Mouse (Mus musculus): ENCODE measurements around the gene Ctbs.
"Not testable (repeated sequence)": the region's sequence is repeated elsewhere in the genome, so short reads cannot be mapped to it uniquely, and the experiment has no call there.

Ctbs gene

DNA sequence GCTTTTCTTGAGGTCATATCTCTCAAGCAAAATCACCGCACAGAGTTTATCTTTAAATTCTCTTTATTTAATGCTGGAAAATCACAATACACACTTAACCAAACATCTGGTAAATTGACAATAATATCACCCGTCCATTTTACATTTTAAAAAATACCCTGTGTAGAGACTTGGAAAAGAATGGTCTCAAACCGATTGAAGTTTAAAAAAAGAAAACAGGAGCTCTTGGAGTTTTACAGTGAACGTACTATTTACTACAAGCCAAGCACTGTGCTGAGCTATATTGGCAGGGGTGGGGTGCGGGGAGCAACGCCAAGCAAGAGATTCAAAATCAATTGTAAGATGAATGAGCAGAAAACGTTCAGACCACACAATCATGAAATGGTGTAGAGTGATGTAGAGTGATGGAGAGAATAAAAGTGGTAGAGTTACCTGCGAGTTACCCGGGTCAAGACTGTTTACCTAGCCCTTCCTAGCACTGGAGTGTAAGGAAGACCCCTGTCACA is at the start of gene Ctbs:
Gene Ctbs, plus strand, starts transcription at position 51 of the 506 bp plus-strand sequence.
- no peak for DNase-seq

- no peak for DNase-seq
Measured at GRCm38 (mm10) chr3:146403770-146404169, 45.8 kb upstream of the Ctbs start.

DNA sequence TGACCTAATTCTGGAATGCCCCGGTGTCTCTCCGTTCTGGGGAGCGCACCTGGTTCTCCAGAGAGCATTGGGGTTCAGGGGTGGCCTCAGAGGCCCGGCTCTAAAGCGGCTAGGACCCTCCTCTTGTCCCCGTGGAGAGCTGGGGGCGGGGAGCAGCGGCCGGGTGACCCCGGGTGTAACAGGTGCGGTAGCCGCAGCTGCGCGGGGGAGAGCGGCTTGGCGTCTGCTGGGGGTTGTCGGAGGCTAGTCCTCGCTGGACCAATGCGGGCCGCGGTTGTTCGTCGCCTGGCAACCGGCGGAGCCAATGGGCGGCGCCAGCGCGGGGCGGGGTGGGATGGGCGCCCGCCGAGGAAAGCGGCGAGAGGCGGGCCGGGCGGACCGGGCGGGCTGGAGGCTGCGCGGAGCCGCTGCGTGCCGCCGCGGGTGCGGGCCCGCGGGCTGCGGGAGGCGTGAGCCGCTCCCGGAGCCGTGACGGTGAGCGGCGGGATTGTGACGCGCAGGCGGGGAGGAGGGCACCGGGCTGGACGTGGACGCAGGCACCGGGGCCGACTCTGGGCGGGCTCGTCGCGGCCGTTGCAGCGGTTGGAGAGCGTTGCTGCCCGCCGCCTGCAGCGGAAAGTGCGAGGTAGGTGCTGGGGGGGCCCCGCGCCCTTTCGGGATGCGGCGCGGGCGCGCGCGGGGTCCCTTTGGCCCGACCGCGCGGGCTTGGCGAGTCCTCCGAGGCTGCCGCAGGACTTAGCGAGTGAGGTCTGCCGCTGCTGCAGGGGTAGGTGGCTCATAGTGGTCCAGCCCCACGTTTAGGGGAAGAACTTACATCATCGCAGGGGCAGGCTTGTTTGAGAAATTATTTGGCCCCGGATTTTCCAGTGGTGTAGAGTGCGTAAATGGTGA is 45.0 kb upstream of the Ctbs start, which contains the start of gene Ssx2ip:
Gene Ssx2ip, plus strand, starts transcription at position 332 of the 891 bp plus-strand sequence.
- peak; percentile 96 for DNase-seq

DNA sequence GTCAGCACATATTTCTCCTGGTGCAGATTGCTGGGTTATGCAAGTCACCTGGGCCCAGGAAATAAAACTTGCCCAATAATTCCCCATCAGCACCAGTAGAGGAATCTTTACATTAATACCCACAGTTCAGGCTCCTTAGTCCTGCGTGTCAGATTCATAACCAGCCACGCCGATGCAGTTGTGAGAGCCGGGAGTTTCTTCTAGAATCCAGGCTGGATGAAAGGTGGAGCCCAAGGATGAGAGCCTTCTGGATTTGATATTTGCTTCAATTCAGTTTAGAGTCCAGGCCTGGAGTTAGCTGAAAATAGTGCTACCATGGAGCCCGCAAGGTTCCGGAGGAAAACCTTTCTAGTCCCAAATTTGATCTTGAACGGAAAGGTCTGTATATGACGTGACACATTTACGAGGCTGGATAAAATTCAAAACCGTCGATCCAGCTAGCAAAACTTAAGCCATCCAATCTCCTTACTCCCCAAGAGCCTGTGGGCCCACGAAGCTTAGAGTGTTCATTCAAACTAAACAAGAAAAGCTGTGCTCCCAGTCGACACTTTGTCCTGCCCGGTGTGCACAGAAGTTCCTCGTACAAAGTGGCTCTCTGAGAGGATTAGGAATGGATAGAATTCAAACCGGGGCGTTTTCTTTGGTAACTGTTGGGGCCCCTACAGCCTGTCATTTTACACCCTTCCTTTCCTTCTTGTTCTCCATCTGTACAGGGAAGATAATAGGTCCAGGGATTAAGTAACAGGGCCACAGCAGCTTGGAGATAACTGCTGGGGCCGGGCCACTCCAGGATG is 44.2 kb upstream of the Ctbs start:
- DNase-seq: peak; percentile 31

GRCm38 (mm10) chr3:146406007-146406341 is 43.6 kb upstream of the Ctbs start:
- DNase-seq: peak; percentile 36

- DNase-seq: no peak
Measured at GRCm38 (mm10) chr3:146407086-146407721, 42.4 kb upstream of the Ctbs start.

- no peak for DNase-seq
Measured at GRCm38 (mm10) chr3:146410114-146410513, 39.5 kb upstream of the Ctbs start.

DNA sequence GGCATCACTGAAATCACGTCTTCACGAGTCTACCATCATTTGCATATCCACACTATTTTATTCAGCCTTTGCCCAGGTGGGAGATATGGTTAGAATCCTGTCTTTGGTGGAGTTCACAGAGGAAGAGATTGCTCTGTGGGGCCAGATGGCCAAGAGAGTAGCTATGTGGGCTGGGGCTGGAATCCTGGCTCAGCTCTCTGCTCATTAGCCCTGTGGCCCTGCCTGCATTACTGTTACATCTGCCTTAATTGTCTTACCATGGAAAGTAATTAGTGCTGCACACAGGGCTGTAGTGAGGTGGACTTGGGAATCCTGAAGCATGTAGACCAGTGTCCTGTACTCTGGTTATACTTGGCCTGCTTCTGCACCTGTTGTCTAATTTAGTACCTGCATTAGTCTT is 37.6 kb upstream of the Ctbs start:
- DNase-seq: no peak

DNA sequence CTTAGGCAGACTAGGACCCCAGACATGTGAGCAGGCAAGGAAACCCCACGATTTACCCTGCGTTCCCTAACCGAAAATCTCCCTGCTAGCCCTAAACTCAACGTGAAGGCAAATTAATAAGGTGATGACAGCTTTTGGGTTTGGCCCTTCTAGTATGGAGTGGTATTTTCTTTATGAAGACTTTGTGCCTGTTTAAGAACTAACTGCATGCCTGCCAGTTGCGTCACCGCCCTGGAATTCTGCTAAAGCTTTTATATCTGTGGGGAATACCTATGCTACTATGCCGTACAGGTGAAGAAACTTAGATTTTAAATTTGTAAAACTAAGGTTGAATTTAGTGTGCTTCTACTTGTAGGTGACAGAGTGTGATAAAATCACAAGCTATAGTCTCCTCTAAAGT is 37.1 kb upstream of the Ctbs start:
- DNase-seq: no peak

DNA sequence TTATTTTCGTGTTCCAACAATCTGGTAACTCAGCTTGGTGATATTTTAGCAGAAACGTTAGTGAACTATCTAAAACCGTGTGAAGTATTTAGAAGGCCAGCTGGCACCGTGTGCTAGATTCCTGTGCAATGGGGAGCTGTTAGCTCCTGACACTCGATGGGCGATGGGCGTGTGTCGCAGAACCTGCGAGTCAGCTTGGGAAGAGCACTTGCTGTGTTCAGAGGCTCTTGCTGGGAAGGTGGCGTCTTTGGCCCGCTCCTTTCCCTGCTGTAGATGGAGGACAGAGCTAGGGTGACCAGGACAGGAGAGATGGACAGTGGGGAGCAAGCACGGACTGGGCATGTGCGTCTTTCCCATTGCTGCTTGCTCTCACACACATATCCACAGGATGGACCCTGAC is 36.6 kb upstream of the Ctbs start:
- DNase-seq: no peak

- no peak for DNase-seq
Measured at GRCm38 (mm10) chr3:146413992-146414391, 35.6 kb upstream of the Ctbs start.

DNA sequence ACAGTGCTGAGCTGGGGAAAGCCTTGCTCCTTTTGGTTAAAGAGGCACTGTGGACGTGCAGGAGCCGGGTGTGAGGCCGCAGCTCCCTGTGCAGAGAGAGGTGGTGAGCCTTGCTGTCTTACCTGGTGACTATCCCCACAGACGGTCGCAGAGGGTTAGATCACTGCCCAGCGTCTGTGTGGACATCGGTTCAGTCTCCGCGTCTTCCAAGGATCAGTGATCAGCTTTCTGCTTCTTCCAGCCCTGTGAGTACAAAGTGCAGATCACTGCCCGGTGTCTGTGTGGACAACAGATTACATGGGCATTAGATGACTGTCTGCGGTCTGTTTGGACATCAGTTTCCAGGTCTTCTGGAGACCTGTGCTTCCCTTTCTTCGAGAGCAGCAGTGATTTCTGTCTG is 35.0 kb upstream of the Ctbs start:
- DNase-seq: no peak

GRCm38 (mm10) chr3:146417873-146418272 is 31.7 kb upstream of the Ctbs start:
- DNase-seq: no peak

GRCm38 (mm10) chr3:146418901-146419300 is 30.7 kb upstream of the Ctbs start:
- no peak for DNase-seq

DNA sequence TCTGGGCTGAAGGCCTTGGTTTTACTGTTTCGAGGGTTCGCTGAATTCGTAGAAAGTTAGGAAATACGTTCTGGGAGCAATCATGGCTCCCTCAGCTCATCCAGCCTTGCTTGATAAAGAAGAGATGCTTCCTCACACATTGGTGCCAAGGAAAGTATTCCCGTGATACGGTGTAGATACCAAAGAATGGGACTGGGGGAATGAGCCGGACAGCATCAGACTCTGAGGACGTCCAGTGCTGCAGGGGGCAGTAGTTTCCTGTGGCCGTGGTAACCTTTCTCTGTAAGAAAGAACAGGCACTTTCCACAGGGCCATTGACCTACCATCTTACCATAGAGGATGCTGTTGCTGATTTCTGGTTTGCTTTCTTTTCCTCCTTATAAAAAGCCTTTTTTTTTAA is 30.1 kb upstream of the Ctbs start:
- DNase-seq: no peak

DNA sequence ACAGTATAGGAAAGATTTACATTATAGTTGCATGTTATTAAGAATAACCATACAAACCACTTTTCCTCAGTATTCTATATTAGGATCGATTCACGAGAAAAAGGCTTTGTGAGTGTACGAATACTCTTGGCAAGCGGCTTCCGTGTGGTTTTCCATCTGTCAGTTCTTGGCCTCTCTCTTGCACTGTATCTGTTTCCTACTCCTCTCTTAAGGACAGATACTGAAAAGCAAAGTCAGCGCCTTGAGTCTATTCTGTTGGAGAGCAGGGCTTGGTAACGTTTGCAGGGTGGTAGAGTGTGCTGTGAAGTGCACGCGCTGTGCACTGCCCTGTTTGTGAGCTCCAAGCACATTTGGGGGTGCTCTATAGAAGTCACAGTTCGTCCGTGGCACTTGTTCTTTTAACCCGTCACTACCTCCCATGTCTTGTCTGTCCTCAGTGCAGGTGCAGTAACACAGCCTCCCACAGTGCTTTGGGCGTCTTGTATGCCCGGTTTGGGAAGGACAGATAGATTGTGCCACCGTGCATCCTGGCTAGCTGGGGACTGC is 29.5 kb upstream of the Ctbs start:
- DNase-seq: no peak

- DNase-seq: no peak
Measured at GRCm38 (mm10) chr3:146421787-146422186, 27.8 kb upstream of the Ctbs start.

- DNase-seq: no peak
Measured at GRCm38 (mm10) chr3:146423710-146424109, 25.9 kb upstream of the Ctbs start.

DNA sequence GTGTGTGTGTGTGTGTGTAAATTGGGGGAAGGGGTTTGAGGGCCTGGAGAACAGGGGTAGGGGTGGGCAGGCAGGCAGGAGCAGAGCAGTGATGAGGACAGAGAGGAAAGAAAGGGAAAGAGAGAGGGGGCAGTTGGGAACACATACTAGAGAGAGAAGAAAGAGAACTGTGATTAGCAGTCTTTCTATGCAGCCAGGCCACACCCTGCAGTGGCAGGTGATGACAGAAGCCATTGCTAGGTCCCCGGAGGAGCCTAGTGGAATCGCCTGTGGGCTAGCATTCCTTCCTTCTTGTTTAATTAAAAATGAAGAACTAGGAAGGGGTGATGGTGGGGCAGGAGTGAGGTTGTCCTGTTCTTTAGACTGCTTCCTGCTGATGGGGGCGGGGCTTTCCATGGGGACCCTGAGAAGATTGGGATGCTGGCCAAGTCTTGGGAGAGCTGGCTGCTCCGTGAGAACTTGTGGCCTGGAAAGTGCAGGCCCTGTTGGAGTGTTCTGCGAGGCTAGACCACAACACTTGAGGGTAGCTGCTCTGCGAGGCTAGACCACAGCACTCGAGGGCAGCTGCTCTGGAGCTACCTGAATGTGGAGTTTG is 25.2 kb upstream of the Ctbs start:
- DNase-seq: no peak

DNA sequence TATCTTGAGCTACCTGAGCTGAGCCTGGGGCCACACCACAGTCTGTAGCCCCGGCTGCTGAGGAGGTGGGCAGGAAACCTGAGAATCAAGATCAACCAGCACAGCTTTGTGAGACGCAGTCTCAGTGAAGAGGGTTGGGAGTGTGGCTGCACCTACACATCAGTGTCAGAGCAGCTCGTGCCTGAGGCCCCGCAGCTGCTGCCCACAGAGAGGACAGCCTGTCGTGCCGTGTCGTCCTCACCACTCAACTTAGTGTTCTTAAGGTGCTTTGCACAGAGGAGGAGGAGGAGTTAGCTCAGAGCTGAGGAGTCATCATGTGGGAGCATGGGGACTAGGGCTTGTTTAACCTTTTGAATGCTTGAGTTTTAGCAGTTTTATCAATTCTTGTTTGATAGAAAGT is 23.7 kb upstream of the Ctbs start:
- DNase-seq: no peak

GRCm38 (mm10) chr3:146426489-146426888 is 23.1 kb upstream of the Ctbs start:
- DNase-seq: no peak

- not testable (repeated sequence) for DNase-seq
Measured at GRCm38 (mm10) chr3:146433063-146433462, 16.5 kb upstream of the Ctbs start.

Data from embryo, embryonic 11 days (tissue).